Mouse (Mus musculus): ENCODE results near the gene Il1rapl1.

DNA sequence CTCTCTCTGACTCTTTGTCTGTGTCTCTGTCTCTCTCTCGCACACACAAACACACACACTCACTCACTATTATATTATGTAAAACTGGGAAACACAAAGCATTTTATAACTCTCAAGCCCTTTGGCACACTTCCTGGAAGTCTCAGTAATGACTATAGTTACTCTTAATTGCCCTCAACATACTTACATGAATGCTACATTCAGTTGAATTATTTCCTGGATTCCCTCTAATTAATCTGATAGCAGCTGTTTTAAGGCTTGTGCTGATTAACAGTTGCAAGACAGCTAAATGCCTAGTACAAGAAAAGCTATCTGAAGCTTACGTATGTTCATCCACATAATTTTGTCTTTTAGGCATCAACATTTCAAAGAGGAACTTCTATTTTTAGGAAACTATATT lies 261.3 kb downstream of the Il1rapl1 start:
- TF ChIP-seq CTCF (IDR thresholded peaks at IDR 0.05; ENCODE audit: control insufficient read depth, insufficient read depth, insufficient replicate concordance, low read depth, low read length) (no peak), POLR2A (IDR thresholded peaks at IDR 0.05; ENCODE audit: control insufficient read depth, low read depth, low read length) (no peak)

All from testis, adult 2 months (tissue).